Comparison of ENCODE assay signal across 8 mouse cellular contexts in the genomic region with DNA sequence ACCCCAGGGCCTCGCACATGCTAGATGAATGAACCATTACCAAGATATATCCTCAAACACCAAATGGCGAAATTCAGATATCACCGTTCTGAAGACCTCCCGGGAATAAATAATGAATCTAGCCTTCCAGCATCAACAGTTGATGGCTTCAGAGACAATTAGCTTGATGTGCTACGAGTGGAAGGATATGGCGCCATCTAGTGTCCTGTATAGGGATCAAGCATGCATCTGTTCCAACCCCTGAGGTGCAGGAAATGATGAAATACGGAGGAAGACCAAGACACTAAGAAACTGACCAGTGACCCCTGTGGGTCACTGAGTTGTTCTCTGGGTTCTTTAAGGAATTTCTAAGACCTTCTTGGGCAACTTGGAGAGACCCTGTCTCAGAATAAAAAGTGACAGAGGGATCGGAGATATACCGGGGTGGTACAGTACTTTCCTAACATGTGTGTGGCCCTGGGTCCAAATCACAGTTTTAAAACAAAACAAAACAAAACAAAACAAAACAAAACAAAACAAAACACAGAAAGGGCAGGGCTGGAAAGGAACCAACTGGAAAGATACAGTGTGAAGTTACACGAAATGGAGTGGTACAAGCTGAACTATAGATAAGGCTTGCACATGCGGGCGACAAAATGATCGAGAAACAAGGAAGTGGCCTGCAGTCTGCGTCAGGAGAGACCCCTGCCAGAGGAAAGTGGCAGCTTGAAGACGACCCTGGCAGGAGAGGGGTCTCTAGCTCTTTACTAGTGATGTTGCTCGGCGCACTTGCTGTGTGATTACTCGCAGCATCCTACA. TPM values are rescaled to one million over a fixed set of nuclear protein-coding genes. Genes with fewer than 3 reads are reported as not detected.
DNase-seq lines count a peak whose midpoint lies in the region; ATAC-seq and TF ChIP-seq lines count a peak whose summit lies in the region.
"Had no signal": no experiment of that assay in that cellular context is flagged by ENCODE, and none has a peak within 500 bp of the region (broad histone marks: within the 10 kb centered on the region; RNA-seq: fewer than 3 reads in every experiment).

No protein-coding gene starts in this region.

- H3K9ac ChIP-seq in CH12.LX (ENCODE audit: insufficient read depth, low read depth) = peak overlapping the region; percentile 64; the same call in 1 of the 2 replicates
- H3K9ac ChIP-seq in heart, embryonic 16.5 days (ENCODE audit: low read length) = no peak overlapping the region
- H3K9ac ChIP-seq in liver, postnatal 0 days (replicated peaks) = no peak overlapping the region
- H3K9ac ChIP-seq in neural tube, embryonic 13.5 days = no peak overlapping the region
- H3K9ac ChIP-seq: limb, embryonic 13.5 days had no signal

- dilution Hi-C loops in CH12.LX (cut with MboI; ENCODE audit: extremely low pct_ligation_motif_present, extremely low pct_unique_long_range_greater_than_20kb, low sequenced_read_pairs) = no loop called here

- no peaks in the 10 kb centered on the region for H3K36me3 ChIP-seq in CH12.LX (replicated peaks in 1 of 2; ENCODE audit: control insufficient read depth in 1 of 2, insufficient read depth in 1 of 2, low read length in 1 of 2)
- H3K36me3 ChIP-seq in heart, embryonic 16.5 days (ENCODE audit: control insufficient read depth, insufficient read depth) = no peaks in the 10 kb centered on the region
- H3K36me3 ChIP-seq in liver, postnatal 0 days (replicated peaks; ENCODE audit: insufficient read depth, low read length) = no peaks in the 10 kb centered on the region
- H3K36me3 ChIP-seq in neural tube, embryonic 13.5 days = no peaks in the 10 kb centered on the region
- H3K36me3 ChIP-seq: limb, embryonic 13.5 days had no signal

- WGBS in heart, embryonic 16.5 days = 43% methylated on average over 18 of the region's 18 CpGs
- WGBS in liver, postnatal 0 days (ENCODE audit: insufficient replicate concordance) = 37% methylated on average over 18 of the region's 18 CpGs
- WGBS in neural tube, embryonic 13.5 days = 50% methylated on average over 18 of the region's 18 CpGs

- no peaks in the 10 kb centered on the region for H3K27me3 ChIP-seq in CH12.LX (replicated peaks)
- H3K27me3 ChIP-seq in heart, embryonic 16.5 days (ENCODE audit: control insufficient read depth, insufficient read depth, low read length) = peaks cover 2% of the 10 kb centered on the region; the same call in 1 of the 2 replicates
- no peaks in the 10 kb centered on the region for H3K27me3 ChIP-seq in liver, postnatal 0 days (ENCODE audit: insufficient read depth, low read length)
- H3K27me3 ChIP-seq in neural tube, embryonic 13.5 days = no peaks in the 10 kb centered on the region

- no peak overlapping the region for H3K4me3 ChIP-seq in CH12.LX (replicated peaks in 1 of 3; ENCODE audit: low read depth in 2 of 3, low read length in 2 of 3, poor library complexity in 1 of 3)
- no peak overlapping the region for H3K4me3 ChIP-seq in heart, embryonic 16.5 days (ENCODE audit: low read length)
- H3K4me3 ChIP-seq in liver, postnatal 0 days (ENCODE audit: low read depth, low read length) = no peak overlapping the region
- H3K4me3 ChIP-seq in neural tube, embryonic 13.5 days = no peak overlapping the region
- H3K4me3 ChIP-seq: limb, embryonic 13.5 days had no signal

- TF ChIP-seq CTCF in CH12.LX (conservative IDR thresholded peaks at IDR 0.05 in 1 of 2, IDR thresholded peaks at IDR 0.05 in 1 of 2; ENCODE audit: low read depth in 2 of 2, low read length in 2 of 2) = peak; percentile 79 to 96
- peak; percentile 96 for TF ChIP-seq CTCF in liver, postnatal 0 days (IDR thresholded peaks at IDR 0.05; ENCODE audit: low read depth)

- no peaks in the 10 kb centered on the region for H3K9me3 ChIP-seq in CH12.LX (replicated peaks; ENCODE audit: low read length)
- no peaks in the 10 kb centered on the region for H3K9me3 ChIP-seq in heart, embryonic 16.5 days (replicated peaks; ENCODE audit: control insufficient read depth, low read length)
- H3K9me3 ChIP-seq in liver, postnatal 0 days (ENCODE audit: low read length) = no peaks in the 10 kb centered on the region
- H3K9me3 ChIP-seq in neural tube, embryonic 13.5 days = no peaks in the 10 kb centered on the region
- H3K9me3 ChIP-seq: limb, embryonic 13.5 days had no signal

- TF ChIP-seq RAD21 in CH12.LX (IDR thresholded peaks at IDR 0.05; ENCODE audit: low read depth, low read length) = peak; percentile 96

- TF ChIP-seq POLR2A in CH12.LX (IDR thresholded peaks at IDR 0.05; ENCODE audit: low read depth, low read length) = no peak; the same call in 1 of the 2 replicates

- in situ Hi-C loops in CH12.LX (cut with MboI; ENCODE audit: low pct_ligation_motif_present, low pct_unique_long_range_greater_than_20kb, low sequenced_read_pairs) = loop anchor here (5.0 to 25.0 kb wide), 3 partner anchors 141 to 398 kb away; partner anchors contain the start of gene Gm6525

- peak; percentile 33; the same call in 1 of the 2 replicates for ATAC-seq in heart, embryonic 16.5 days (replicated peaks; ENCODE audit: extremely low read depth, insufficient read depth, low FRiP score)
- peak; percentile 47; the same call in 1 of the 2 replicates for ATAC-seq in liver, postnatal 0 days
- ATAC-seq in neural tube, embryonic 13.5 days (ENCODE audit: low read depth) = peak; percentile 51; the same call in 1 of the 2 replicates

- DNase-seq in CH12.LX (ENCODE audit: extremely low read depth) (peak; percentile 91), ZHBTc4 (ENCODE audit: low read depth, low spot score) (peak; percentile 85)
- DNase-seq in embryo, embryonic 11.5 days (ENCODE audit: low read depth, low spot score) = peak; percentile 66
- peak; percentile 70 to 77 for DNase-seq in kidney, postnatal 25 days
- peak; percentile 57 for DNase-seq in liver, postnatal 0 days

- TF ChIP-seq EP300 in CH12.LX (IDR thresholded peaks at IDR 0.05; ENCODE audit: low read length) = peak; percentile 68
- no peak for TF ChIP-seq EP300 in liver, postnatal 0 days (IDR thresholded peaks at IDR 0.05; ENCODE audit: low read depth)

- peak overlapping the region; percentile 8; the same call in 1 of the 2 replicates for H3K27ac ChIP-seq in CH12.LX (ENCODE audit: insufficient read depth, low read depth)
- H3K27ac ChIP-seq in heart, embryonic 16.5 days (ENCODE audit: low read length) = no peak overlapping the region
- H3K27ac ChIP-seq in liver, postnatal 0 days (ENCODE audit: low read depth) = no peak overlapping the region
- no peak overlapping the region for H3K27ac ChIP-seq in neural tube, embryonic 13.5 days (replicated peaks)
- H3K27ac ChIP-seq: limb, embryonic 13.5 days had no signal

- H3K4me1 ChIP-seq in CH12.LX (ENCODE audit: control insufficient read depth in 1 of 2, insufficient read depth in 2 of 2) = peaks cover 11 to 19% of the 10 kb centered on the region in 2 experiments; a peak in 3 of 4 replicates
- H3K4me1 ChIP-seq in heart, embryonic 16.5 days (ENCODE audit: control insufficient read depth, insufficient read depth, low read length) = peaks cover 14% of the 10 kb centered on the region
- H3K4me1 ChIP-seq in liver, postnatal 0 days (ENCODE audit: insufficient read depth) = 0 out of 2 replicates have a peak, but pooled peaks cover 2% of the 10 kb centered on the region
- H3K4me1 ChIP-seq in neural tube, embryonic 13.5 days (replicated peaks) = peaks cover 12% of the 10 kb centered on the region

- no peaks in the 10 kb centered on the region for H3K79me2 ChIP-seq in CH12.LX (replicated peaks; ENCODE audit: control insufficient read depth, extremely low read depth, insufficient read depth, poor library complexity, severe bottlenecking)

- H3K4me2 ChIP-seq in CH12.LX (ENCODE audit: insufficient read depth, low read depth, poor library complexity, severe bottlenecking) = peak overlapping the region; percentile 67
- no peak overlapping the region for H3K4me2 ChIP-seq in heart, embryonic 16.5 days (ENCODE audit: low read depth, low read length)
- peak overlapping the region; percentile 6; the same call in 1 of the 2 replicates for H3K4me2 ChIP-seq in liver, postnatal 0 days (ENCODE audit: low read depth, low read length)
- H3K4me2 ChIP-seq in neural tube, embryonic 13.5 days = peak overlapping the region; percentile 34; the same call in 1 of the 2 replicates
- H3K4me2 ChIP-seq: limb, embryonic 13.5 days had no signal

TF ChIP-seq in CH12.LX, 34 proteins besides CTCF, POLR2A, EP300 and RAD21 (continues in another document):
- TF ChIP-seq UBTF (IDR thresholded peaks at IDR 0.05; ENCODE audit: low read depth, low read length) (no peak), IRF4 (IDR thresholded peaks at IDR 0.05; ENCODE audit: low read depth, low read length) (peak; percentile 70; the same call in 1 of the 2 replicates), HCFC1 (IDR thresholded peaks at IDR 0.05; ENCODE audit: low read depth, low read length) (peak; percentile 66), TCF12 (IDR thresholded peaks at IDR 0.05; ENCODE audit: low read depth, low read length) (peak; percentile 64; the same call in 1 of the 2 replicates), USF2 (conservative IDR thresholded peaks at IDR 0.05; ENCODE audit: low read depth, low read length) (no peak), SIN3A (IDR thresholded peaks at IDR 0.05; ENCODE audit: low read length) (no peak), ZC3H11A (IDR thresholded peaks at IDR 0.05; ENCODE audit: low read depth, low read length) (peak; percentile 66), USF1 (IDR thresholded peaks at IDR 0.05; ENCODE audit: low read depth, low read length) (no peak), ETS1 (conservative IDR thresholded peaks at IDR 0.05; ENCODE audit: low read depth, low read length) (peak; percentile 32; the same call in 1 of the 2 replicates), MAZ (IDR thresholded peaks at IDR 0.05; ENCODE audit: low read depth, low read length) (peak; percentile 83), POLR2AphosphoS2 (IDR thresholded peaks at IDR 0.05; ENCODE audit: low read depth, low read length) (no peak), RCOR1 (conservative IDR thresholded peaks at IDR 0.05; ENCODE audit: low read depth, low read length) (no peak), NELFE (IDR thresholded peaks at IDR 0.05; ENCODE audit: low read depth, low read length) (peak; percentile 59; the same call in 1 of the 2 replicates), JUN (IDR thresholded peaks at IDR 0.05; ENCODE audit: insufficient read depth, low read depth, low read length) (peak; percentile 26; the same call in 1 of the 2 replicates), ZNF384 (IDR thresholded peaks at IDR 0.05; ENCODE audit: low read depth, low read length) (0 out of 2 replicates have a peak, but pooled peaks have one; percentile 11), SMC3 (IDR thresholded peaks at IDR 0.05; ENCODE audit: low read depth, low read length) (peak; percentile 95)

RNA-seq across cellular contexts. Expression of gene Trim2, which starts 6.5 kb away (rescaled TPM):
- total RNA-seq in CH12.LX (2012; rRNA removed) (2.1 and 2.4 TPM in 2 replicates), CH12.LX (2014; rRNA removed) (2.1 and 2.5 TPM in 2 replicates)
- 3.3 and 3.6 TPM in 2 replicates for polyA plus RNA-seq in CH12.LX (2012; ENCODE audit: insufficient read length, low read depth)
- polyA plus RNA-seq in heart, embryonic 16.5 days (2015; fragmentation: Nextera tagmentation; extraction: Ambion mirVana) = 8.7 and 10.1 TPM in 2 replicates
- polyA plus RNA-seq in liver, postnatal 0 days (2015; fragmentation: Nextera tagmentation; extraction: Ambion mirVana) = 2.7 and 2.9 TPM in 2 replicates
- 126 and 142 TPM in 2 replicates for polyA plus RNA-seq in neural tube, embryonic 13.5 days (2015; fragmentation: Nextera tagmentation; extraction: Ambion mirVana)

Comparison
In these comparisons a context has a peak if more than half of its experiments do, and no peak if none do; other contexts are left out.
1. RNA of gene Trim2, which starts 6.5 kb away (polyA plus RNA-seq): 126 to 142 TPM in neural tube, embryonic 13.5 days; 8.7 to 10.1 TPM in heart, embryonic 16.5 days, 3.3 to 3.6 TPM in CH12.LX and 2.7 to 2.9 TPM in liver, postnatal 0 days; every median in the first group is over 10 times any median in the second.
2. Peak in every context shown above with its lines, with median percentiles within 50 percentile points of each other: DNase-seq and ATAC-seq.